Mouse (Mus musculus): ENCODE measurements around the gene Hoxb4.

Gene Hoxb4

GRCm38 (mm10) chr11:96316696-96317607 lies 1.1 kb upstream of the Hoxb4 start:
- no peak for DNase-seq

GRCm38 (mm10) chr11:96318368-96319070 lies 452 bp downstream of the Hoxb4 start:
- DNase-seq = no peak

- DNase-seq = no peak
Observed at GRCm38 (mm10) chr11:96319071-96319902, 1.2 kb downstream of the Hoxb4 start.

- no peak for DNase-seq
Observed at GRCm38 (mm10) chr11:96319910-96320309, 1.8 kb downstream of the Hoxb4 start.

GRCm38 (mm10) chr11:96320688-96321087 lies 2.6 kb downstream of the Hoxb4 start:
- DNase-seq = no peak

- DNase-seq = no peak
Observed at GRCm38 (mm10) chr11:96321846-96322245, 3.8 kb downstream of the Hoxb4 start.

GRCm38 (mm10) chr11:96322738-96323137 lies 4.7 kb downstream of the Hoxb4 start:
- DNase-seq = no peak

- no peak for DNase-seq
Observed at GRCm38 (mm10) chr11:96323154-96323553, 5.1 kb downstream of the Hoxb4 start, which contains the start of gene Hoxb3. Gene Hoxb3, plus strand, starts transcription at chr11:96323326.

- no peak for DNase-seq
Observed at GRCm38 (mm10) chr11:96324125-96324524, 6.1 kb downstream of the Hoxb4 start.

GRCm38 (mm10) chr11:96324965-96325364 lies 6.9 kb downstream of the Hoxb4 start:
- no peak for DNase-seq

- DNase-seq = no peak
Observed at GRCm38 (mm10) chr11:96325747-96326212, 7.7 kb downstream of the Hoxb4 start.

GRCm38 (mm10) chr11:96326705-96327104 lies 8.6 kb downstream of the Hoxb4 start:
- DNase-seq = no peak

GRCm38 (mm10) chr11:96327122-96327521 lies 9.1 kb downstream of the Hoxb4 start:
- DNase-seq = no peak

GRCm38 (mm10) chr11:96327750-96328149 lies 9.7 kb downstream of the Hoxb4 start:
- no peak for DNase-seq

- DNase-seq = no peak
Observed at GRCm38 (mm10) chr11:96328605-96329004, 10.5 kb downstream of the Hoxb4 start.

- DNase-seq = no peak
Observed at GRCm38 (mm10) chr11:96332105-96332504, 14.0 kb downstream of the Hoxb4 start.

- no peak for DNase-seq
Observed at GRCm38 (mm10) chr11:96332618-96333032, 14.6 kb downstream of the Hoxb4 start.

GRCm38 (mm10) chr11:96333241-96334001 lies 15.4 kb downstream of the Hoxb4 start:
- DNase-seq = no peak

GRCm38 (mm10) chr11:96334002-96334364 lies 15.9 kb downstream of the Hoxb4 start:
- no peak for DNase-seq

GRCm38 (mm10) chr11:96334998-96335397 lies 16.9 kb downstream of the Hoxb4 start:
- DNase-seq = no peak

- no peak for DNase-seq
Observed at GRCm38 (mm10) chr11:96336597-96336996, 18.5 kb downstream of the Hoxb4 start.

- DNase-seq = no peak
Observed at GRCm38 (mm10) chr11:96337026-96337425, 19.0 kb downstream of the Hoxb4 start.
